Mouse (Mus musculus) small intestine, adult 2 months (tissue): ENCODE data around the gene Foxf2.

Experiments
- CTCF ChIP-seq: fragments of 200-500 bp; IDR thresholded peaks from 2 replicates; pipeline ENCODE4 v1.5.1; 2012; ENCODE audit warnings: low read depth, mild to moderate bottlenecking, control low read depth, inconsistent platforms, low read length, moderate library complexity, mixed read lengths; ENCODE audit not compliant: insufficient replicate concordance, insufficient read length; ENCODE audit errors: extremely low read depth
- POLR2A ChIP-seq: fragments of 200-500 bp; IDR thresholded peaks from 2 replicates; pipeline ENCODE4 v1.6.1; 2012; ENCODE audit warnings: low read depth, mild to moderate bottlenecking, control low read depth, inconsistent platforms, low read length, moderate library complexity

DNA sequence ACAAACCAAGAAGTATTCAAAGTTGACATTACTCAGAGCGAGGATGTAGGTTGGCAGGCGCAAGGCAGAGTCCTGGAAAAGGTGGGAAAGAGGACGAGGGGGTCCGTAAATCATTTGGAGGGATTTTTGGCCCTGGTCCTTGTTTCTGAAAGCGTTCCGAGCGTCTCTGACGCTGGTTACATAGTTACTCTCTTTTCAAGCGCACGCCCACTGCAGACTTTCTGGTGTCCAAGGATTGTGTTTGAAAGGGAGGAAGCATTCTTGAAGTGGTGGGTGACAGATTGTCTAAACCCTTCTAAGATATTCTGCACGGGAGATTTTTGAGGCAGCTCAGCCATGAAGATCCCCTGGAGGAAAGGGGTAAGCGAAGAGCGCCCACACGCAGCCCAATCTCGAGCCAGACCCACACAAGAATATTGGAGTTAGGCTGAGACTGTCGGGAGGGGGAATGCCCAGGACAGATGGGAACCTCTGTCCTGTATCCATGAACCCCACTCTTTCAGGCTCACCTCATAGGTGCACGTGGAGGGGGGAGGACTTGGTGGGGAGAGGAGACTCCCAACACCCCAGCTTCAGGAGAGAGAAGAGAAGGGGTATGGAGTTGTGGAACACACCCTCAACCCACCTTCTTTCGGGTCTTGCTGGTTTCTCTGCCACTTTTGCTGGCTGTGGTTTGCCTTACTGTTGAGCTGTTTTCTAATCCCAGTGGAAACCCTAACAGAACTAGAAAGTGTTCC lies 6.5 kb upstream of the Foxf2 start:
- TF ChIP-seq CTCF (no peak), POLR2A (no peak)
